Mouse (Mus musculus) embryonic facial prominence, embryonic 11.5 days (tissue): ENCODE results near the gene Tirap. TPM values are rescaled to one million over a fixed set of nuclear protein-coding genes. Genes with fewer than 3 reads are reported as not detected.
"Not testable (repeated sequence)": the region's sequence is repeated elsewhere in the genome, so short reads cannot be mapped to it uniquely, and the experiment has no call there.

Experiments used
- ATAC-seq: fragments of 200-750 bp; cut with Nextera tagmentation; replicated peaks from 2 replicates; pipeline ENCODE4 v1.8.0; 2017; ENCODE audit warnings: low read depth; ENCODE audit not compliant: insufficient number of reproducible peaks, low FRiP score, low TSS enrichment
- DNase-seq: peaks from one replicate; pipeline ENCODE4 v3.0.0-alpha.2; 2015; ENCODE audit warnings: low spot score
- H3K27ac ChIP-seq: fragments of 300-500 bp; sonication (generic); replicated peaks from 2 replicates; pipeline ENCODE4 v1.5.1; 2014; ENCODE audit warnings: mild to moderate bottlenecking, low read depth, low read length, control low read depth
- H3K27me3 ChIP-seq: fragments of 300-500 bp; sonication (generic); 2 replicates; pipeline ENCODE4 v1.6.1; 2014; ENCODE audit warnings: mild to moderate bottlenecking, low read length, moderate library complexity, mixed read lengths; ENCODE audit not compliant: control insufficient read depth, insufficient read depth
- H3K36me3 ChIP-seq: fragments of 300-500 bp; sonication (generic); replicated peaks from 2 replicates; pipeline ENCODE4 v1.6.1; 2014; ENCODE audit warnings: low read depth, mild to moderate bottlenecking, low read length, moderate library complexity, mixed read lengths; ENCODE audit not compliant: control insufficient read depth, insufficient read depth
- H3K4me1 ChIP-seq: fragments of 300-500 bp; sonication (generic); 2 replicates; pipeline ENCODE4 v1.6.1; 2014; ENCODE audit warnings: low read length, mixed read lengths; ENCODE audit not compliant: control insufficient read depth, insufficient read depth
- H3K4me2 ChIP-seq: fragments of 300-500 bp; sonication (generic); 2 replicates; pipeline ENCODE4 v1.6.1; 2014; ENCODE audit warnings: low read depth, mild to moderate bottlenecking, control low read depth, low read length, moderate library complexity
- H3K4me3 ChIP-seq: fragments of 300-500 bp; sonication (generic); 2 replicates; pipeline ENCODE4 v1.5.1; 2014; ENCODE audit warnings: low read depth, low read length, control low read depth
- H3K9ac ChIP-seq: fragments of 300-500 bp; sonication (generic); replicated peaks from 2 replicates; pipeline ENCODE4 v1.6.1; 2014; ENCODE audit warnings: mild to moderate bottlenecking, control low read depth, low read length
- H3K9me3 ChIP-seq: fragments of 300-500 bp; sonication (generic); replicated peaks from 2 replicates; pipeline ENCODE4 v1.6.1; 2016; ENCODE audit warnings: mild to moderate bottlenecking, low read length, inconsistent platforms, mixed read lengths; ENCODE audit not compliant: control insufficient read depth
- WGBS: fragments of 180-500 bp; shearing (Covaris S2); extraction: QIAGEN DNeasy Blood & Tissue Kit; methylation state at CpG from one replicate; pipeline ENCODE4 v1.1.7; 2014; 5-methylcytosine and 5-hydroxymethylcytosine counted together
- polyA plus RNA-seq: library from polyadenylated mRNA; unstranded; fragments of >200 nt; fragmentation: Nextera tagmentation; extraction: Ambion mirVana; gene quantifications from 2 replicates; pipeline ENCODE4 v1.2.1, GENCODE M21; 2014

The Tirap gene
- polyA plus RNA-seq, 1 experiment from 2014 or later: 15.3 TPM

DNA sequence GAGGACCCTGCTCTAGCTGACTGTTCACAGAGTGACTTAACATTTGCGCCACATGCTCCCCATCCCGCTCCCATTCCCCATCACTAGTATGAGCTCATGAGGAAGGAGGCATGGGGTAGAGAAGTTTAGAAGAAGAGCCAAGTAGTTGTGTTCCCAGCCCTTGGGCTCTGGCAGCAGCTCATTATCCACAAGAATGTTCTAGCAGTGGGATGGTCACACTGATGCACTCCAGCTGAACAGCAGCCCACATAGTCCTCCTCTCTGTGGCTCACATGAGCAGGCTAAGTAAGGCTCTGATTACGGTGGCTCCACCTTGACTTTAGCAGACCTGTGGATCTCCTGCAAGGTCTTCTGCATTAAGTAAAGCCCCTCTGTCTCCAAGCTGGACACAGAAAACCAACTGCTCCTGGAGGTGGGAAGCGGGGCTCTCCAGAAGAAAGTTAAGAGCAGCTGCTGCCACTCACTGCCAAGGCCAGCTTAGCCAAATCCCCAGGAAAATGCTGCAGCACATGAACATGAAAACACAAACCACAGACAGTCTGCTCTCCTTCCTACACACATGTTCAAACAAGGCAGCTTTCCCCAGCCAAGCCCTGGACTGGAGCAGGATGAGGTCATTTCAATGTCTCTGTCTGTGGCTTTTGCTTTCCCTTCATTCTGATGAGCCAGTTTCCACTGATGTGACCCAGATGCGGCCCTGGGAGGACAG is 43.9 kb downstream of the Tirap start:
- H3K27ac ChIP-seq: no peak overlapping the region

DNA sequence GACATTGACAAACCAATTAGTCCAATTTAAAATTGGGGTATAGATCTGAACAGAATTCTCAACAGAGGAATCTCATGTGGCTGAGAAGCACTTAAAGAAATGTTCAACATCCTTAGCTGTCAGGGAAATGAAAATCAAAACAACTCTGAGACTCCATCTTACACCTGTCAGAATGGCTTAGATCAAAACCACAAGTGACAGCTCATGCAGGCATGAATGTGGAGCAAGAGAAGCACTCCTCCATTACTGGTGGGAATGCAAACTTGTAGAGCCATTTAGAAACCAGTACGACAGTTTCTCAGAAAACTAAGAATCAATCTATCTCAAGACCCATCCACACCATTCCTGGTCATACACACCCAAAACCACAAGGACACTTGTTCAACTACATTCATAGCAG is 47.2 kb downstream of the Tirap start:
- Histone ChIP-seq H3K27me3 (no peaks in the 10 kb centered on the region), H3K9ac (no peak overlapping the region), H3K27ac (no peak overlapping the region), H3K4me1 (no peaks in the 10 kb centered on the region), H3K4me2 (no peak overlapping the region), H3K9me3 (no peaks in the 10 kb centered on the region), H3K4me3 (no peak overlapping the region), H3K36me3 (no peaks in the 10 kb centered on the region)
- ATAC-seq: no peak
- WGBS: 85% methylated on average over 1 of the region's 1 CpGs
- DNase-seq: no peak

More for the DNA sequence above, 43.9 kb downstream of the Tirap start:
- no peaks in the 10 kb centered on the region for H3K4me1 ChIP-seq
- no peak overlapping the region for H3K4me2 ChIP-seq
- no peaks in the 10 kb centered on the region for H3K36me3 ChIP-seq
- H3K9me3 ChIP-seq: no peaks in the 10 kb centered on the region
- no peak for ATAC-seq
- H3K27me3 ChIP-seq: no peaks in the 10 kb centered on the region
- H3K9ac ChIP-seq: no peak overlapping the region
- no peak for DNase-seq
- 83% methylated on average over 5 of the region's 5 CpGs for WGBS
- H3K4me3 ChIP-seq: no peak overlapping the region

DNA sequence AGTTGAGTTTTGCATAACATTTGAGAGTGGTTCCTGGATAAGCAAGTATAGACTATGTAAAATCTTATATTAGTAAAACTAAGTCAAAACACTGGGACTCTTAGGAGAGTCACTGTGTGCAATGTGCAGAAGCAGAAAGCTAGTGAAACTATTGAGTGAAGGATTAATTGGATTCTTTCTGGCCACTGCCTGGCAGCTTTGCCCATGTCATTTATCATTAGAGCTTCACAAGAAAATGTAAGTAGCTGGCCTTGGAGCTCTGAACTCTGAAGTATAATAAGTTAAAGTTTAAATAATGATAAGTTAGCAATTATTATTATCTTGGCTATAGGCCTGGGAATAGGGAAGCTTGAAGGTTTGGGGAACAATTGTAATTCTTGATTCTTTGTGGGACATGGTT is 51.3 kb downstream of the Tirap start:
- not testable (repeated sequence) for H3K4me2 ChIP-seq, H3K36me3 ChIP-seq, ATAC-seq, H3K27me3 ChIP-seq, DNase-seq, H3K9me3 ChIP-seq, H3K4me1 ChIP-seq, H3K4me3 ChIP-seq, H3K9ac ChIP-seq, H3K27ac ChIP-seq

DNA sequence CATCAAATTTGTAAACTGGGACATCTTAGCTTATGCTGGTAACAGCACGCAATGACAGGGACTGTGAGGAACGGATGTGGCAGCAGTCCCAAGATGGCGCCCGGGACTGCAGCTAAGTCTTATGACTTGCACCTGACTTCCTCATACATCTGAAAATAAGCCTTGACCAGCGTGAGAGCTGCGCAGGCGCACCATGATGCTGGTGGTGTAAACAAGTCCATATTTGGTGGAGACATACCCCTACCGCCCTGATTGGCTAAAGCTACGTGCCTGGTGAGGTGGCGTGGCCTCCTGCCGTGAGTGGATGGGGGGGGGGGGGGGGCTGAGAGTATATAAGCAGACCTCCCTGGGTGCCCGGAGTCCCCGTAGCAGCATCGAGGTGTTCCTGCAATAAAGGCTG is 52.8 kb downstream of the Tirap start:
- H3K27me3 ChIP-seq, H3K36me3 ChIP-seq, H3K4me2 ChIP-seq, H3K9ac ChIP-seq, H3K4me1 ChIP-seq, H3K9me3 ChIP-seq, ATAC-seq, DNase-seq, H3K27ac ChIP-seq, H3K4me3 ChIP-seq: not testable (repeated sequence)
- 90% methylated on average over 14 of the region's 14 CpGs for WGBS

DNA sequence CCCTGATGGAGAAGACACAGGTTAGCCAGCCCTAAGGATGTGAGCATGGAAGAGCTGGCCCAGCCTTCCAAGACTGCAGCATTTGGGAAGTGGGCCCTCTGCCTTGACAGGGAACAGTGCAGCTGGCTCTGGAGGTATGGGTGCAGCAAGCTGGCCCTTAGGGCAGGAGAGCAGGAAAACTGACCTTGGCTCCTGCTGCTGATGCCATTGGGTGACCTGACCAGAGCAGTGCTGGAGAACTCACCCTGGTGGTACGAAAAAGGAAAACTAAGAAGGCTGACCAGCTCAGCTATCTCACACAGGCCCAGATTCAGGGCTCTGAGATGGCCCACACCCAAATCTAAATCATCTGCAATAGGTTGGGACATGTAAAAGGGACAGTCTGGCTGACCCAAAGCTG is 54.3 kb downstream of the Tirap start:
- H3K27ac ChIP-seq: no peak overlapping the region
- no peak overlapping the region for H3K4me3 ChIP-seq
- no peak for DNase-seq
- no peaks in the 10 kb centered on the region for H3K36me3 ChIP-seq
- no peak overlapping the region for H3K9ac ChIP-seq
- 83% methylated on average over 1 of the region's 1 CpGs for WGBS
- H3K4me2 ChIP-seq: no peak overlapping the region
- H3K4me1 ChIP-seq: no peaks in the 10 kb centered on the region
- ATAC-seq: no peak
- H3K9me3 ChIP-seq: no peaks in the 10 kb centered on the region
- no peaks in the 10 kb centered on the region for H3K27me3 ChIP-seq

DNA sequence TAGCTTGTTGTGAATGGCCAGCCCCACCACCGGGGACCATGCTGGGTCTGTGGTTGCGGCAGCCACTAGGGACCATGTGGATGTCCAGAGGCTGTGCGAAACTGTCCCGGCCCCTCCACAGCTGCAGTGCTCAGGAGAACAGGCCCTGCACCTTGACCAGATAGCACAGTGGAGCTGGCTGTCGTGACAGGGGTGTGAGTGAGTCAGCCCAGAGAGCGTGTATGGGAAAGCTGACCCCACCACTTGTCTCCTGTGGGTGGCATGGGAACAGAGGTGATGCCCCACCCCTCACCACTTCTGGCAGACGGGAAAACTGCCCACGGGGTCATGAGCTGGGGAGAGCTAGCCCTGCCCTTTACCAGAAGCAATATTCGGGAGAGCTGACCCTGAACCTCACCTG is 55.0 kb downstream of the Tirap start:
- Histone ChIP-seq H3K4me3 (no peak overlapping the region), H3K36me3 (no peaks in the 10 kb centered on the region), H3K9me3 (no peaks in the 10 kb centered on the region), H3K4me1 (no peaks in the 10 kb centered on the region), H3K9ac (no peak overlapping the region), H3K27me3 (no peaks in the 10 kb centered on the region), H3K4me2 (no peak overlapping the region), H3K27ac (no peak overlapping the region)
- 83% methylated on average over 9 of the region's 9 CpGs for WGBS
- ATAC-seq (no peak), DNase-seq (no peak)

DNA sequence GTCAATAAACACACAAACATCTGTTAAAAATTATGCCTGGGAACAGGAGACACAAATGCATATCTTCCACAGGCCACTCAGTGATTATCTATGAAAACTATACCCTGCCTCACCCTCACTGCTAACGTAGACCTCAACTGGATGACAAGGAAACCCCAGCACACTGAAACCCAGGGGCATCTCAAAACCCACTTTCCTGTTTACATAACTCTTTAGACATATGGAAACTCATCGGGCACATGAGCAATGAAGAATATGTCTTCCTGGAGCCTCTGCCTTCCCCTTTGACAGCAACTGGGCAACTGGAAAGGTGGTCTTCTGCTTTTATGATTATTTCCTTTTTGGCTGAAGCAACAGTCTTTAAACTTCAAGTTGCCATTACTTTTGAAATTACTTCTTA is 57.9 kb downstream of the Tirap start:
- Histone ChIP-seq H3K4me1 (no peaks in the 10 kb centered on the region), H3K27me3 (no peaks in the 10 kb centered on the region), H3K36me3 (no peaks in the 10 kb centered on the region), H3K9ac (no peak overlapping the region), H3K4me3 (no peak overlapping the region), H3K4me2 (no peak overlapping the region), H3K9me3 (no peaks in the 10 kb centered on the region), H3K27ac (no peak overlapping the region)
- no peak for ATAC-seq
- no peak for DNase-seq
- 61% methylated on average over 2 of the region's 2 CpGs for WGBS

DNA sequence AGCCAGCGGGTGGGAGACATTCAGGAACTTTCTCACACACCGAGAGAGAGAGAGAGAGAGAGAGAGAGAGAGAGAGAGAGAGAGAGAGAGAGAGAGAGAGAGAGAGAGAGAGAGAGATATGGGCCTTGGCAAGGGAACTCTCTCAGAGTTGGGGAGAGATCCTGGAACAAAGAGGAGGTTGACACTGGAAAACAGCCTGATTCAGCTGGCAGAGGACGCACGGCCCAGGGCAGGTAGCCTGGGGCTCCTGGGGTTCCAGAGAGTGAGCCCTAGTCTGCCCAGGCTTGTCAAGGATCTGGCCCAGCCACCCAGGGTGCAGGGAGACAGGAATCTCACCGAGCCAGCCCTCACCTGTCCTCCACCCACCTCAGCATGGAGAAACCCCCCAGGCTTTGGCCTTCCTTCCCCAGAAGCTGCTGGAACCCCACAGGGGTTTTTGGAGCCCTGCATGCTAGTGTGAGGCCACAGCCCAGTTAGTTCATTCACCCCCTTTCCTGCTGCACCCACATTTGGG is 60.8 kb downstream of the Tirap start:
- Histone ChIP-seq H3K9me3 (no peaks in the 10 kb centered on the region), H3K4me2 (no peak overlapping the region), H3K9ac (no peak overlapping the region), H3K27me3 (no peaks in the 10 kb centered on the region), H3K27ac (no peak overlapping the region), H3K36me3 (no peaks in the 10 kb centered on the region), H3K4me3 (no peak overlapping the region), H3K4me1 (no peaks in the 10 kb centered on the region)
- WGBS: 72% methylated on average over 5 of the region's 5 CpGs
- ATAC-seq (no peak), DNase-seq (no peak)
